Mouse (Mus musculus) cerebellum, adult 8-10 months (tissue): ENCODE results near the gene Fcmr.

Experiments
- DNase-seq: peaks from one replicate; pipeline ENCODE4 v3.0.0; 2022

Fcmr gene

DNA sequence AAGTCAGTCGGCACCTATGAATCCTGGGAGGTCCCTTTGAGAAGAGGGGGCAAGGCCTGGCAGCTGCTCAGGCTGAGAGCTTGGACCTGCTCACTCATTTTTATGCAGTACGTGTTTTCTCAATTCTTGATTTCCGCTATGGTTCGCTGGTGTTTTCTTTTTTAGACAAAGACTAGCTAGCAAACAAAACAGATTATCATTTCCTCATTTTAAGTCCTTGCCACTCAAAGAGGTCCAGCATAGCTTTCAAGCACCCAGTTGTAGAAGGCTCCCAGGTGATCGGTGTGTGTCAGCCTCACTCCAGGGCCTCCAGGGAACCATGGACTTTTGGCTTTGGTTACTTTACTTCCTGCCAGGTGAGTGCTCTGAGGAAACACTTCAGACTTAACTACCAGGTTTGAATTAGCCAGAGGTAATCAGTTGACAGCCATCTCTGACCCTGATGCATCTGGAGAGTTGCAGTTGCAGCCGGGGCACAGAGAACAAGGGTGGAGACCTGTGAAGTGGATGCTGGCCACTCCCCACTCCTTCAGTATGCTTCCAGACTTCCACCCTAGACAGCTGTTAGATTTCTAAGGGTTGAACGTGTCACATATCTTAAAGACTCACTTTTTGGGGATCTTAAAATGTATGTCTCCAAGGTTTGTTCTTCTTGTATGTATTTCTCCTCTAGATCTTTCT lies at the start of gene Fcmr:
TSS of gene Fcmr (plus strand) at position 129 of the 681 bp plus-strand sequence.
- DNase-seq, result no peak

- no peak for DNase-seq
Measured at GRCm38 (mm10) chr1:130819737-130820136, 45.7 kb upstream of the Fcmr start.

DNA sequence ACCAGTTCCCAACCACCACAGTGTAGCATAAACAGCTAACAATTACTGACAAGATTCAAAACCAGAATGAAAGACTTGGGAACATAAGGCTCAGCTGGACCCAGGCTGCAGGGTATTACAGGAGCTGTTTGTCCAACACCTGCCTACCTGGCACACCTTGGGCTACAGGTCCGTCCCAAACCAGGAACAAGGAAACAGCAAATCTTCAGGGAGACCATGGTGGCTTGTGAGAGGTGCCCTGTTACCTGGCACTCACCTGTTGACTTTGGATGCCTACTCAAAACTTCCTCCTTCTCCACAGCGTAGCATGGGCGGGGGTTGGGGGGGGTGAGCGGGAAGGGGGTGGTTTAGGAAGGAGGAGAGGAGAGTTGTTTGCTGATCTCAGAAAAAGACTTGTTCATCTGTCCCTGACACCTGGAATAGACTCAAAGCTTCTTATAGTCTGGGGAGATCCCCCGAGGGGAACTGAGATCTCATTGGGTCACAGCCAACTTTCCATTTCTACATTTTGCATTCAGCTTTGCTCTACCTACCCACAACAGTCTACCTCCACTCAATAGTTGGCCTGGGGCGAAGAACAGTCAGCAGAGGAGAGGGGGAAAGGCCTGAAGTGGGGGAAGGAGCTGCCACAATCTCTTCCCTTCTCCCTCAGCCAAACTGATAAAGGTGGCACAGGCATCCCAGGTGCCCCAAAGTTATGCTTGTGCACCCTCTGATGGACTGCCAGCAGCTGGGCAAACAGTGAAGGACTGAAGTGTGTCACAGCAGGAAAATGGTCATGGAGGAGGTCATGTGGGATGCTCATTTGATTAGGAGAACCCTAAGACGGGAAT lies 44.9 kb upstream of the Fcmr start:
- DNase-seq, result no peak

GRCm38 (mm10) chr1:130821149-130821471 lies 44.4 kb upstream of the Fcmr start:
- DNase-seq, result no peak

DNA sequence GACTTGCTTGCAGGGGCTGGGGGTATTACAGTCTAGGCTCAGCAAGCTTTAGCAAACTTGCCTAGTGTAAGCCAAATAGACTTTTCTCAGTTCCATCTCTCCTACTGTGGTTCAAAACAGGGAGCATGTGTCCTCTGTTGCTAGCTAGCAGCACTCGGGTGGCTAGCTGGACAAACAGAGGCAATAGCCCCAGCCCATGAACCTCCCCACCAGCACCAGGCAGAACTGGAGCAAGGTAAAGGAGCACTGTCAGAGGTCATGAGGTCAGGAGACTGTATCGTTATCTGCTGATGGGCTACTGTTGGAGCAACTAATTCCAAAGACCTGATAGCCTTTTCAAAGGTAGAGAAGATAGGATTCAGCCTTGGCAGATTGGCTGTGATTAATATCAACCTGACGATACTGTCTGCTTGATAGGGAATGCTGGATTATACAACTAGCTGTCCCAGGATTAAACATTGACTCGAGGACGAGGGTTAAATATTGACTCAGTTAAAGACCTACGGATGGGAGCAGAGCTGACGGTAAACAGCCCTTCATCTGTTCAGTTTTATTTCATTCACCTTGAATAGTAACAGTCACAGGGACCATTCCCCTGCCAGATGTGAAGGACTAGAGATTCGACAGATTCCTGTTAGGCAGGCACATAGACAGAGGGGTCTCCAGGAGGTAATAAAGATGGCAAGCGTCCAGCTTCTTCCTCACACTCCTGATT lies 43.4 kb upstream of the Fcmr start:
- DNase-seq, result no peak

GRCm38 (mm10) chr1:130826448-130826847 lies 39.0 kb upstream of the Fcmr start, which contains the start of gene Pigr:
Gene Pigr, plus strand, starts transcription at chr1:130826684.
- DNase-seq, result no peak

GRCm38 (mm10) chr1:130828656-130829055 lies 36.8 kb upstream of the Fcmr start:
- DNase-seq, result no peak

DNA sequence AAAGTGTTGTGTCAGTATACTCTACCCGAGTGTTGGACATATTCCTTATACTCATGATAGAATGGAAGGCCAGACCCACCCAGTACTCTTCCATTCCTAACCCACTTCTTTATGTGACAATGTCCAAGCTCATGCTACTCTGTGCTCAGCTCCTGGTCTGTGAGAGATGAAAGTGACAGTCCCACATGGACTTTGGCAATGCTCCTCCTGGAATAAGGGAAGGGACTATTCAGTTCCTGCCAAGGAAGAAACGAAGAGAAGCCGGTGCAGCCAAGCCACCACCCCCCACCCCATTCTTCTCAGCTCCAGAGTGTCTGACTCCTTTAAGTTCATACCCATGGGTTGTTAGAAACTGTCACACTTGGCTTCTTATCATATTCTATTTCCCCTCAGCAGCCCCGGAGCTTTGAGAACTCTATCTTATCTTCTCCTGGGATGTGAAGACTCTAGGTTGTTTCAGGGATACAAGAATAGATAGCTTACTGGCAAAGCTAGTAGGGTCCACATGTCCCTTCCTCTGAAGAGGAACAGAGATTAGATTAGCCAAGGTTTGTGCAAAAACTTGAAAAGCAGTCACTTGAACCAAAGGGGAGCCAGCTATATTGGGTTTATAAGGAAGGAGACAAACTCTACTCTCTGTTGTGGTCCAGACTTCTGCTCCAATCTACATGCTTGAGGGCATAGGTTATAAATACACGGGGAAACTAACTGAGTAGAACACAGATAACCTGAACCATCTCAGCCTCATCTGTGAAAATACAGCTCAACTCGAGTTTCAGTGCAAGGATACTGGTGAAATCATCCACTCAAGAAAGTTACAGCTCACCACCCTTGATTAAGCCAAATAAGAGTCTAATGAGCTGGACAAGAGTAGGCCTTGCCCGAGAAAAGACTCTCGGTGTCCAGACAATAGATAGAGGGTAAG lies 35.3 kb upstream of the Fcmr start:
- no peak for DNase-seq

- no peak for DNase-seq
Measured at GRCm38 (mm10) chr1:130832230-130833149, 33.0 kb upstream of the Fcmr start.

GRCm38 (mm10) chr1:130835161-130835936 lies 30.1 kb upstream of the Fcmr start:
- DNase-seq, result peak; percentile 36

- no peak for DNase-seq
Measured at GRCm38 (mm10) chr1:130838288-130838687, 27.2 kb upstream of the Fcmr start.

DNA sequence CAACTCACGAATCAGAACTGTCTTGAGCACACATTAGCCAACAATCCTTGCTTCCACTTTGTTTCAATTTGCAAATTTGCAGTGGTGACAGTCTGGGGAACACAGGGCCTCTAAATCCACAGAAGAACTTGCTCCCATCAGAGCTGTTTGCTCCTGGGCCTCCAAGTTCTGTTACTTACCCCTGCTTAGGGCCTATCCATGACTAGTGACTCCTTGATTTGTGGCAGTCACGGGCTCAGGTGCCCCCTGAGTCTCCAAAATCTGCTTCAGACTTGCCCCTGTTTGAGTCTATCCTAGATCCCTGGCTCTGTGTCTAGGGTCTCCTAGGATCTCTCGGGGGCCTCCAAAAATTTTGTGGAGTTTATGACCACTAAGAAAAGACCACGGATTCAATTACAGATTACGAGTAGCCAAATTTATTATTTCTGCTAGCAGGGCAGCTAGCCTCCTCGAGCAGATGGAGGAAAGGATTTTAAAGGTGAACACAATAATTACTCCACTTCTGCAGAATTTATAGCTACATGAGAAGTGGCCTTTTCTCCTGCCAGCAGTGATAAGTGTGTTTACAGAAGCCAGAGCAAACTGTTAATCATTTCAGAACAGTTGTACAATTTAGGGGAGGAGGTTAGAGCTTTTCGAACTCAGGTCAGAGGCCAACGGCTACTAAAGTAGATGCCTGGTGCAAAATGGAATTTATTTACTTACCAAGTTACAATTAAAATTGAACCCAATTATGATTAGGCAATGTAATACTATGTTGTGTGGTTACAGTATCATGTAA lies 24.7 kb upstream of the Fcmr start:
- DNase-seq, result no peak

GRCm38 (mm10) chr1:130841621-130842020 lies 23.8 kb upstream of the Fcmr start:
- DNase-seq, result no peak

- DNase-seq, result no peak
Measured at GRCm38 (mm10) chr1:130844516-130844915, 21.0 kb upstream of the Fcmr start.

DNA sequence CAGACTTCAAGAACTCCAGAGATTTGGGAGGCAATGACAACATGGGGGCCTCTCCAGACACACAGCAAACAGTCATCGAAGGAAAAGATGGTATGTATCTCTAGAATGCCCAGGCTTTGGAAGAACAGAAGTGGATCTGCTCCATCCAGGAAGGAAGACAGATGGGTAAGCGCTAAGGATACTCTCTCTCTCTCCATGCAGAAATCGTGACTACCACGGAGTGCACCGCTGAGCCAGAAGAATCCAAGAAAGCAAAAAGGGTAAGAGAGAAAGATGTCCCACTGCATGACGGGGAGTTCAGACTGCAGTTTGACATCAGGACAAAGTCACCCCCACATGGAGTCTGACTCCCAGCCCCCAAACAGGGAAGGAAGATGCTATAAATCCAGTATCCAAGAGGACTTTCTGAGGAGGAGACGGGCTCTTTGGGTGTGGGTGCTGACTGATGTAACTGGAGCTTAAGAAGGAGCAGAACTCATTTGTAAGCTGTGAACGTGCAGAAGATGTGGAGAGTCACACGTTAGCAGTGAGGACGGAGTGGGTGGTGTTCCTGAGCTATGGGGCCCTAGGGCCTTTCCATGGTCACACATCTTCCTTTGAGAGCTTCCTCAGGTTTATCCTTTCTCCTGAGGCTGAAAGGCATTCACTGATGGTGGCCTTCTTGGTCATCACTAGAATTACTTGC lies 15.8 kb upstream of the Fcmr start:
- DNase-seq, result no peak

DNA sequence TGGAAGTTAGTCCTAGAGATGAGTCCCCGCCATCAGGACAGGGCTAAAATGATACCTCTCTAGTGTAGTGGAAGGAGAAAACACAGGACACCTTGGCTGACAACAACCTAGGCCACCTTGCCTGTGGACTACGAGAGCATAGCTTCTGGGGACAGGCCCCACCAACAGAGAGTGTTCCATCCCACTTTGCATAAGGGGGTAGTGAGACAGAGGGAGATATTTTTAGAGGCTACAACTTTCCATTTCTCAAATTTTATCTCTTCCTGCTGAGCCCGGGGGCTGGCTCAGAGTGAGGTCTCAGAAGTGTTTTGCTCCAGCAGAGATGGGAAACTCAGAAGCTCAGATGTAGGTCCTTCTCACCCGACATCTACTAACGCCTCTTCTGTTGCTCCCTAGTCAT lies 15.1 kb upstream of the Fcmr start:
- no peak for DNase-seq

- no peak for DNase-seq
Measured at GRCm38 (mm10) chr1:130854819-130855218, 10.7 kb upstream of the Fcmr start.

DNA sequence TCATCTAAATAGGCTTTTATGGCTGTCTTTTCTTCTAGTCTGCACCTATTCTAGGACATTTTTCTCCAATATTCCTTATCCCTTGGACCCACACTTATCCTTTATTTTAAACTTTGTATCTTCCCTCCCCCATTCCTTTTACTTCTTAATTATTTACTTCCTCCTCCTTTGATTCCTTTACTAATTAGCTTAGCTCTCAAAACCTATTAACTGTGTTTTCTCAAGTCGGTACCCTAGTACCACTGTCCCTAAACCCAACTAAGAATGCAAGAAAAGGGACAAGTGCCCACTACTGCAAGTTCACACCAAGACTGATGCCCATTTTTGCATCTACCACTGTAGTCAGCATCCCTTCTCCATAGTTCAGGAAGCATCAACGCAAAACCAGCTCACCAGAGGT lies 9.7 kb upstream of the Fcmr start:
- no peak for DNase-seq

DNA sequence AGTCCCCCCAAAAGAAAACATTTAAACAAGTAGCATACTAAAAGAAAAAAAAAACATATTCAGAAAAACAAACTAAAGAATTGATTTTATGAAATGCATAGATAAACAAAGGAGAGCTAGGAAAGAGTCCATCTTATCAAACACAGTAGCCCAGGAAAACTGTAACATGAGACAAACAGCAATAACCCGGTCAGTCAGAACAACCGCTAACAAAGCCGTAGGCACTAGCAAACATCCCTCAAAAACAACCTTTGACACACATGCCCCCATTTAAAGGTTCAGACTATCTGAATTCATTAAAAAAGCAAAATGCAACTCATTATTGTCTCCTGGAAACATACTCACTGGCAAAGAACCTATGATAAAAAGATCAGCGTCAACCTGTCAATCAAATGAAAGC lies 8.0 kb upstream of the Fcmr start:
- no peak for DNase-seq
